Mouse (Mus musculus) limb, embryonic 14.5 days (tissue): ENCODE data around the gene Ttc23. TPM values are rescaled to one million over a fixed set of nuclear protein-coding genes. Genes with fewer than 3 reads are reported as not detected.

Experiments
- ATAC-seq: fragments of 200-750 bp; cut with Nextera tagmentation; 2 replicates; pipeline ENCODE4 v1.8.0; 2017; ENCODE audit warnings: low read depth, moderate number of reproducible peaks, moderate TSS enrichment; ENCODE audit not compliant: low FRiP score
- DNase-seq: peaks from one replicate; pipeline ENCODE4 v3.0.0-alpha.2; 2015; ENCODE audit warnings: low spot score
- H3K27ac ChIP-seq: fragments of 300-500 bp; sonication (generic); replicated peaks from 2 replicates; pipeline ENCODE4 v1.5.1; 2014; ENCODE audit warnings: low read depth, mild to moderate bottlenecking, low read length, moderate library complexity, mixed read lengths
- H3K27me3 ChIP-seq: fragments of 300-500 bp; sonication (generic); 2 replicates; pipeline ENCODE4 v1.6.1; 2014; ENCODE audit warnings: low read length, mixed read lengths; ENCODE audit not compliant: control insufficient read depth, insufficient read depth
- H3K36me3 ChIP-seq: fragments of 300-500 bp; sonication (generic); 2 replicates; pipeline ENCODE4 v1.6.1; 2014; ENCODE audit warnings: mild to moderate bottlenecking, low read length, moderate library complexity, mixed read lengths; ENCODE audit not compliant: control insufficient read depth, insufficient read depth
- H3K4me1 ChIP-seq: fragments of 300-500 bp; sonication (generic); 2 replicates; pipeline ENCODE4 v1.6.1; 2014; ENCODE audit warnings: antibody characterized with exemption, low read length, mixed read lengths; ENCODE audit not compliant: control insufficient read depth, insufficient read depth
- H3K4me2 ChIP-seq: fragments of 300-500 bp; sonication (generic); replicated peaks from 2 replicates; pipeline ENCODE4 v1.6.1; 2014; ENCODE audit warnings: low read depth, mild to moderate bottlenecking, low read length, moderate library complexity; ENCODE audit not compliant: severe bottlenecking
- H3K4me3 ChIP-seq: fragments of 300-500 bp; sonication (generic); replicated peaks from 2 replicates; pipeline ENCODE4 v1.5.1; 2014; ENCODE audit warnings: low read length
- H3K9ac ChIP-seq: fragments of 300-500 bp; sonication (generic); 2 replicates; pipeline ENCODE4 v1.6.1; 2014; ENCODE audit warnings: mild to moderate bottlenecking, low read depth, low read length, moderate library complexity; ENCODE audit not compliant: severe bottlenecking
- H3K9me3 ChIP-seq: fragments of 300-500 bp; sonication (generic); 2 replicates; pipeline ENCODE4 v1.6.1; 2016; ENCODE audit warnings: low read length; ENCODE audit not compliant: control insufficient read depth
- POLR2A ChIP-seq: fragments of 200-500 bp; IDR thresholded peaks from 2 replicates; pipeline ENCODE4 v1.8.0; 2012; ENCODE audit warnings: inconsistent platforms, mild to moderate bottlenecking, moderate library complexity, borderline replicate concordance; ENCODE audit not compliant: insufficient read depth, insufficient read length; ENCODE audit errors: extremely low read depth
- WGBS: fragments of 180-500 bp; shearing (Covaris S2); extraction: QIAGEN DNeasy Blood & Tissue Kit; methylation state at CpG from one replicate; pipeline ENCODE4 v1.1.7; 2014; 5-methylcytosine and 5-hydroxymethylcytosine counted together
- polyA plus RNA-seq, 2 experiments: library from polyadenylated mRNA; depleted of rRNA in 1 of 2; stranded (reverse) in 1 of 2; unstranded in 1 of 2; fragments of >200 nt; fragmentation: Nextera tagmentation in 1 of 2; extraction: Ambion mirVana in 1 of 2; gene quantifications; 2 replicates each; pipeline versions ENCODE4 v1.2.1 to v1.2.3; 2012 to 2014

Gene Ttc23
- polyA plus RNA-seq, 2 experiments = 33.4 to 46.9 TPM

DNA sequence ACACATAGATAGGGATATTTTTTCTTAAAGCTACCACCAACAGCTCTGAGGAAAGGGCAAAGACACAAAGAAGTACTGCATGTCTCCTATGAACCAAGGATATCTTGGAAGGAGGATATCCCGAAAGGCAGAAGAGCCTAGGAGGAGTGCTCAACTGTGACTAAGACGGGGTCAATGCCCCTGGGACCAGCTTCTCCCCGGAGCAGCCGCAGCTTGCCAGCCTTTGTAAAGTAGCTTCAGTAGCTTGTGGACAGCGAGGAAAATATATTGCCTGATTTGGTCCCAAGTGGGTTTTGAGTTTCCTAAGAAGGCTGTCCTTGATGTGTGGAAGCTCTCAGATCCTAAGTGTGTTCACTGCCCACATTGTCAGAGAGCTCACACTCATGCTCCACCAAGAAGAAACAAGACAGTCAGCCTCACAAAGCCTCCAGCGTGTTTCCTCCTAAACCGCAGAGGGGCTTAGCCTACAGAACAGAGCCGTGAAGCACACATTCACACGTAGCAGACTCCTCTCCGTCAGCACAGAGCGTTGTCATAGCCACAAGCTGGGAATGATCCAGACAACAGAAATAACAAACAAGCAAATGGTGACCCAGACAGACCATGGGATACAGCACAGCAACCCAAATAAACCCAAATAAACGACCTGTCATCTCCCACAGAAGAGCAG is 129.6 kb downstream of the Ttc23 start:
- no peak for TF ChIP-seq POLR2A
- H3K36me3 ChIP-seq = no peaks in the 10 kb centered on the region
- DNase-seq (no peak), ATAC-seq (no peak)
- no peaks in the 10 kb centered on the region for H3K27me3 ChIP-seq
- no peaks in the 10 kb centered on the region for H3K9me3 ChIP-seq
- H3K4me2 ChIP-seq = no peak overlapping the region
- no peak overlapping the region for H3K4me3 ChIP-seq
- no peaks in the 10 kb centered on the region for H3K4me1 ChIP-seq
- no peak overlapping the region for H3K9ac ChIP-seq
- no peak overlapping the region for H3K27ac ChIP-seq
- WGBS = 62% methylated on average over 12 of the region's 12 CpGs

DNA sequence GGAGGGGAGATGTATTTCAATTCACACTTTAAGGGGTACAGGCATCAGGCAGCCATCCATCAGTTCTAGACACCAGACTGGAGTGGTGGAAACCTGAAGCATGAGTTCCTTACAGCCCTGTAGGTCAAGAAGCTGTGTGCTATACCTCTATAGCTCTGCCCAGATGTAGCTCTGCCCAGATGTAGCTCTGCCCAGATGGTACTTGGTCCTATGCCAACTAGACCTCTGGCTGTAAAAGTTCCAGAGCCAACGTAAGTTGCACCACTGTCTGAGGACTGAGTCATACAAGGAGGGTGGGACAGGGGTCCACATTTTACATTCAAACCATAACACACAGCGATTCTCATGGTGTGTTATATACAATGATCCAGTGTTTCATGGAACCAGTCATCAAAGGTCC is 140.7 kb downstream of the Ttc23 start:
- DNase-seq = no peak
- Histone ChIP-seq H3K4me1 (peaks cover 9% of the 10 kb centered on the region), H3K4me3 (no peak overlapping the region), H3K36me3 (no peaks in the 10 kb centered on the region), H3K4me2 (no peak overlapping the region), H3K27me3 (no peaks in the 10 kb centered on the region), H3K9ac (no peak overlapping the region), H3K27ac (no peak overlapping the region), H3K9me3 (no peaks in the 10 kb centered on the region)
- no peak for TF ChIP-seq POLR2A
- 41% methylated on average over 2 of the region's 2 CpGs for WGBS
- no peak for ATAC-seq

DNA sequence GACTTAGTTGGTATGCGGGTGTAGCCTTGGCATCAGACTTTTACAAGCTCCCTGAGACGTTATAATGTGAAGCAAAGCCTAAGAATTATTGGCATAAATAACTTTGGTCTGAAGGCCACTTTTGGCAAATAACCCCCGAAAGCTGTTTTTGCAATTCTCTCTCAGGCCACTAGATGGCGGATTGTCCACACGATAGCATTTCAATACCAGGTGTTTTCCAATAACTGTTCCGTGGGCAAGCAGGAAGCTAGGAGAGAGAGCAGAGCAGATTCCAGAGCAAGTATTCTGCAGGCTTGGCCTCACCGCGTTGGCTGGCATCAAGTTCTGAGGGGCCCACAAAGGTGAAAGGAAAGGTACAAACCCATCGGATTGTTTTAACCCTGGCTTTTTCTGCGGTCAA is 141.5 kb downstream of the Ttc23 start:
- DNase-seq (peak; percentile 81), ATAC-seq (peak; percentile 72; the same call in 1 of the 2 replicates)
- H3K27me3 ChIP-seq = no peaks in the 10 kb centered on the region
- peak overlapping the region; percentile 36; the same call in 1 of the 2 replicates for H3K4me2 ChIP-seq
- TF ChIP-seq POLR2A = no peak
- WGBS = 7% methylated on average over 10 of the region's 10 CpGs
- H3K27ac ChIP-seq = peak overlapping the region; percentile 55; the same call in 1 of the 2 replicates
- no peak overlapping the region for H3K4me3 ChIP-seq
- no peaks in the 10 kb centered on the region for H3K9me3 ChIP-seq
- H3K36me3 ChIP-seq = no peaks in the 10 kb centered on the region
- peaks cover 10% of the 10 kb centered on the region for H3K4me1 ChIP-seq
- H3K9ac ChIP-seq = no peak overlapping the region

DNA sequence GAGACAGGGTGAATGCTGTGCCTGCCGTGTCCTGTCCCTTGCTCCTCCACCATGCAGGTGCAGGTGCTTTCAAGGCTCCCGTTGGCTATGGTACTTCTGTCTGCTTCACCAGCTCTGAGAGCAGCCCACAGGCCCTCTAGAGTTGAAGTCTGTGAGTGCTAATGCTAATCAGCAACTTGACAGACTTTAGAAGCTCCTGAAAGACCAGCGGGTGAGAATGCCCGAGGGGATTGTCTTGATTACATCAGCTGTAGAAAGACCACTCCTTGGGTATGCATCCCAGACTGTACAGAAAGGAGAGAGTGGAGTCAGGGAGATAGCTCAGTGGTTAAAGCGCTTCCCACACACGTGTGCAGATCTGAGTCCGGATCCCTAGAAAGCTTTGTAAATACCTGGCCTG is 144.0 kb downstream of the Ttc23 start:
- 64% methylated on average over 7 of the region's 7 CpGs for WGBS
- ATAC-seq = no peak
- DNase-seq = no peak
- Histone ChIP-seq H3K36me3 (no peaks in the 10 kb centered on the region), H3K9ac (no peak overlapping the region), H3K27ac (no peak overlapping the region), H3K4me2 (no peak overlapping the region), H3K4me1 (peaks cover 10% of the 10 kb centered on the region), H3K9me3 (no peaks in the 10 kb centered on the region), H3K27me3 (no peaks in the 10 kb centered on the region), H3K4me3 (no peak overlapping the region)
- TF ChIP-seq POLR2A = no peak

DNA sequence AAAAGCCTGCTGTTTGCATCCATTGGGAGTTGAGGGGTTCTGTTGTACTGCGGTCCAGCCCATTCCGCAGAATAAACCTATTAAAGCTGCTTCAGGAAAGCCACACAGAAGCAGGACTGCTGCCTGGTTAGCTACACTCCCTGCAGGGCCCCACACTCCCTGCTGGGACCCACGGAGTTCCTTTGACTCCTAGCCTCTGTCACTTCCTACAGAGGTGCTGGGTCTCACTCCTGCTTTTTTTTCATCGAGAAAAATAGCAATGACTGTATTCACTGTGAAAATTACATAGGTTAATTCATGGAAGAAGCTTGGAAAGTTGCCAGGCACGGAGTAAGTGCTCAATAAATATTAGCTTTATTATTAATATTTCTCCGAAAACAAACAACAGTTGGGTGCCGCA is 146.2 kb downstream of the Ttc23 start:
- ATAC-seq = no peak
- Histone ChIP-seq H3K4me2 (no peak overlapping the region), H3K27me3 (no peaks in the 10 kb centered on the region), H3K4me1 (peaks cover 13% of the 10 kb centered on the region), H3K4me3 (no peak overlapping the region), H3K27ac (no peak overlapping the region), H3K36me3 (no peaks in the 10 kb centered on the region), H3K9ac (no peak overlapping the region), H3K9me3 (no peaks in the 10 kb centered on the region)
- no peak for TF ChIP-seq POLR2A
- DNase-seq = no peak
- WGBS = 59% methylated on average over 7 of the region's 7 CpGs
